Mouse (Mus musculus) olfactory bulb, adult 2 months (tissue): ENCODE measurements at regions not wholly inside any gene's neighbourhood (a gene's known extent, or its start where the extent isn't known, plus 50 kb on each side); places are given as distances from the start of the nearest gene placed in this dataset.

ENCODE experiments used
- CTCF ChIP-seq: fragments of 200-500 bp; IDR thresholded peaks from 2 replicates; pipeline ENCODE4 v1.5.1; 2012; ENCODE audit warnings: low read depth, mild to moderate bottlenecking, low read length, moderate library complexity; ENCODE audit not compliant: insufficient read depth
- POLR2A ChIP-seq: fragments of 200-500 bp; IDR thresholded peaks from 2 replicates; pipeline ENCODE4 v1.6.1; 2012; ENCODE audit warnings: mild to moderate bottlenecking, low read depth, low read length, moderate library complexity; ENCODE audit not compliant: insufficient read depth

- no peak for TF ChIP-seq POLR2A
- TF ChIP-seq CTCF = no peak
Observed at GRCm38 (mm10) chr1:71807586-71807985, 154.6 kb upstream of the Fn1 start.
